Mouse (Mus musculus) liver, embryonic 11.5 days (tissue): Measurements from ENCODE around the gene Cops7b. TPM values are rescaled to one million over a fixed set of nuclear protein-coding genes. Genes with fewer than 3 reads are reported as not detected.

Experiments
- ATAC-seq: fragments of 200-750 bp; cut with Nextera tagmentation; replicated peaks from 2 replicates; pipeline ENCODE4 v1.8.0; 2017; ENCODE audit warnings: moderate number of reproducible peaks, mild to moderate bottlenecking, moderate TSS enrichment, moderate library complexity; ENCODE audit not compliant: low FRiP score
- DNase-seq: peaks from one replicate; pipeline ENCODE4 v3.0.0-alpha.2; 2017; ENCODE audit warnings: low spot score
- H3K27ac ChIP-seq: fragments of 300-500 bp; sonication (generic); 2 replicates; pipeline ENCODE4 v1.5.1; 2014; ENCODE audit warnings: mild to moderate bottlenecking, low read depth, low read length, control low read depth
- H3K27me3 ChIP-seq: fragments of 300-500 bp; sonication (generic); replicated peaks from 2 replicates; pipeline ENCODE4 v1.6.1; 2014; ENCODE audit warnings: low read length, mixed read lengths; ENCODE audit not compliant: control insufficient read depth, insufficient read depth
- H3K36me3 ChIP-seq: fragments of 300-500 bp; sonication (generic); 2 replicates; pipeline ENCODE4 v1.6.1; 2014; ENCODE audit warnings: mild to moderate bottlenecking, low read length, moderate library complexity, mixed read lengths; ENCODE audit not compliant: control insufficient read depth, insufficient read depth
- H3K4me1 ChIP-seq: fragments of 300-500 bp; sonication (generic); replicated peaks from 2 replicates; pipeline ENCODE4 v1.6.1; 2014; ENCODE audit warnings: low read length, mixed read lengths; ENCODE audit not compliant: control insufficient read depth, insufficient read depth
- H3K4me2 ChIP-seq: fragments of 300-500 bp; sonication (generic); 2 replicates; pipeline ENCODE4 v1.6.1; 2014; ENCODE audit warnings: mild to moderate bottlenecking, control low read depth, moderate library complexity
- H3K4me3 ChIP-seq: fragments of 300-500 bp; sonication (generic); 2 replicates; pipeline ENCODE4 v1.5.1; 2014; ENCODE audit warnings: low read depth, low read length, control low read depth
- H3K9ac ChIP-seq: fragments of 300-500 bp; sonication (generic); 2 replicates; pipeline ENCODE4 v1.6.1; 2014; ENCODE audit warnings: low read depth, low read length, control low read depth
- H3K9me3 ChIP-seq: fragments of 300-500 bp; sonication (generic); 2 replicates; pipeline ENCODE4 v1.6.1; 2016; ENCODE audit warnings: low read length, inconsistent platforms, mixed read lengths; ENCODE audit not compliant: control insufficient read depth
- WGBS: fragments of 180-500 bp; shearing (Covaris S2); extraction: QIAGEN DNeasy Blood & Tissue Kit; methylation state at CpG from one replicate; pipeline ENCODE4 v1.1.7; 2014; 5-methylcytosine and 5-hydroxymethylcytosine counted together
- polyA plus RNA-seq: library from polyadenylated mRNA; unstranded; fragments of >200 nt; fragmentation: Nextera tagmentation; extraction: Ambion mirVana; gene quantifications from 2 replicates; pipeline ENCODE4 v1.2.1, GENCODE M21; 2014

The Cops7b gene
- polyA plus RNA-seq, 1 experiment from 2014 or later, result 30.8 TPM

DNA sequence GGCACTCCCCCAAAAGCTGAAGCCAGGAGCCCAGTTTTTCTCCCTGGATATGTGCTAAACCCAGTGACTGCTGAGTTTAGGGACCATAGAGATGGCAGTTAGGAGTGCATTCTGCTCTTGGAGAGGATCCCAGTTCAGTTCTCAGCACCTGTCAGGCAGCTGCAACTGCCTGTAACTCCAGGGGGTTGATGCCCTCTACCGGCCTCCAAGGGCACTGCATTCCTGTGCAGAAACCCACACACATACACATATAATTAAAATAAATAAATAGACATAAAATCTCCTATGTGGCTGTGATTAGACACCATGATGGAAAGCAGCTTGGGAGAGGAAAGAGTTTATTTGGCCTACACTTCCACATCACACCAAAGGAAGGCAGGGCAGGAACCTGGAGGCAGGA lies 29.4 kb downstream of the Cops7b start:
- Histone ChIP-seq H3K4me3 (no peak overlapping the region), H3K4me2 (no peak overlapping the region), H3K27ac (no peak overlapping the region), H3K4me1 (no peaks in the 10 kb centered on the region), H3K9ac (no peak overlapping the region), H3K9me3 (no peaks in the 10 kb centered on the region), H3K36me3 (peaks cover 4% of the 10 kb centered on the region; the same call in 1 of the 2 replicates), H3K27me3 (no peaks in the 10 kb centered on the region)
- ATAC-seq, result no peak
- no peak for DNase-seq
- 52% methylated on average over 1 of the region's 1 CpGs for WGBS

DNA sequence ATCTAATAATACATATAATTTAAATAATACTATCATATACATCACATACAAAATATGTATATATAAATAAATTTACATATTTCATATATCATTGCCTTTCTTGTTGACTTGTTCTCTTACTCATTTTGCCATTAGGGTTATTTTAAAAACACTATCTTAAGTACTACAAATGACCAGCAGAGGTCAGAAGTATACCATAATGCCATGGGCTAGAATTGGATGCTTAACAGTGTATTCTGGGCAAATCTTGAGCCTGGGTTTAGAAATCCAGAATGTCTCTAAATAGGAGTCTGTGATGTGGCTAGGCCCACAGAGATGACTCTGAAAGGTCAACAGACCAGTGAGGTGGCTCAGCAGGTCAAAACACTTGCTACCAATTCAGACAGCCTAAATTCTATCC lies 31.6 kb downstream of the Cops7b start:
- no peak for ATAC-seq
- no peaks in the 10 kb centered on the region for H3K27me3 ChIP-seq
- H3K9ac ChIP-seq, result no peak overlapping the region
- no peak overlapping the region for H3K4me3 ChIP-seq
- H3K36me3 ChIP-seq, result no peaks in the 10 kb centered on the region
- H3K9me3 ChIP-seq, result no peaks in the 10 kb centered on the region
- H3K27ac ChIP-seq, result no peak overlapping the region
- H3K4me1 ChIP-seq, result no peaks in the 10 kb centered on the region
- DNase-seq, result no peak
- no peak overlapping the region for H3K4me2 ChIP-seq

DNA sequence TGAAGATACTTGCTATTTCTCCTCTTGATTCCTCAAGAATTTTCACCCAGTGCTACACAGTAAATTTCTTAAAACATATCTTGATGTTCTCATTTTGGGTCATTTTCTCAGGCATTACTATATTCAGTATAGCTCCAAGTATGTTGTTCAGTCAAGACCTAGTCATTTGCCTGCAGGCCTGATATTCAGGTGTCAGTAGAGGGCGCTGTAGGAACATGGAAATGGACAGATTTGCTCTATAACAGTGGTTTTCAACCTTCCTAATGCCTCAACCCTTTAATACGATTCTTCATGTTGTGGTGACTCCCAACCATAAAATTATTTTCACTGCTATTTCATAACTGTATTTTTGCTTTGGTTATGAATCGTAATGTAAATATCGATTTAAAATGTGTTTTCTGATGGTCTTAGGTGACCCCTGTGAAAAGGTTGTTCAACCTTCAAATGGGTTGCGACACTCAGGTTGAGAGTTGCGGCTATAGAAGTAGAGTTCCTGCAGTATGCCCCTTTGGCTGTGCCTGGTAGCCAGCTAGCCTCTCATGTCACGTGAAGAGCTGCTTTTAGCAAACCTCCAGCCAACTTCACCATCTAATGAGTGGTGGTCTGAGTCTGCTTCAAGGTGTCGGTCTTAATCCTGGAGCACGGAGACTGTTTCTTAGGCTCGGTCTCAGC lies 35.9 kb downstream of the Cops7b start:
- H3K9ac ChIP-seq, result no peak overlapping the region
- 55% methylated on average over 10 of the region's 10 CpGs for whole genome bisulfite sequencing
- no peak overlapping the region for H3K27ac ChIP-seq
- no peaks in the 10 kb centered on the region for H3K27me3 ChIP-seq
- no peaks in the 10 kb centered on the region for H3K9me3 ChIP-seq
- DNase-seq (no peak), ATAC-seq (no peak)
- no peak overlapping the region for H3K4me3 ChIP-seq
- H3K4me1 ChIP-seq, result no peaks in the 10 kb centered on the region
- H3K36me3 ChIP-seq, result no peaks in the 10 kb centered on the region
- no peak overlapping the region for H3K4me2 ChIP-seq

- no peaks in the 10 kb centered on the region for H3K27me3 ChIP-seq
- H3K9me3 ChIP-seq, result no peaks in the 10 kb centered on the region
- no peaks in the 10 kb centered on the region for H3K36me3 ChIP-seq
- ATAC-seq, result no peak
- H3K9ac ChIP-seq, result no peak overlapping the region
- no peak overlapping the region for H3K4me3 ChIP-seq
- 79% methylated on average over 2 of the region's 2 CpGs for WGBS
- no peak overlapping the region for H3K27ac ChIP-seq
- DNase-seq, result no peak
- no peak overlapping the region for H3K4me2 ChIP-seq
- H3K4me1 ChIP-seq, result no peaks in the 10 kb centered on the region
These were observed 39.6 kb downstream of the Cops7b start for GRCm38 (mm10) chr1:86622296-86622695.

DNA sequence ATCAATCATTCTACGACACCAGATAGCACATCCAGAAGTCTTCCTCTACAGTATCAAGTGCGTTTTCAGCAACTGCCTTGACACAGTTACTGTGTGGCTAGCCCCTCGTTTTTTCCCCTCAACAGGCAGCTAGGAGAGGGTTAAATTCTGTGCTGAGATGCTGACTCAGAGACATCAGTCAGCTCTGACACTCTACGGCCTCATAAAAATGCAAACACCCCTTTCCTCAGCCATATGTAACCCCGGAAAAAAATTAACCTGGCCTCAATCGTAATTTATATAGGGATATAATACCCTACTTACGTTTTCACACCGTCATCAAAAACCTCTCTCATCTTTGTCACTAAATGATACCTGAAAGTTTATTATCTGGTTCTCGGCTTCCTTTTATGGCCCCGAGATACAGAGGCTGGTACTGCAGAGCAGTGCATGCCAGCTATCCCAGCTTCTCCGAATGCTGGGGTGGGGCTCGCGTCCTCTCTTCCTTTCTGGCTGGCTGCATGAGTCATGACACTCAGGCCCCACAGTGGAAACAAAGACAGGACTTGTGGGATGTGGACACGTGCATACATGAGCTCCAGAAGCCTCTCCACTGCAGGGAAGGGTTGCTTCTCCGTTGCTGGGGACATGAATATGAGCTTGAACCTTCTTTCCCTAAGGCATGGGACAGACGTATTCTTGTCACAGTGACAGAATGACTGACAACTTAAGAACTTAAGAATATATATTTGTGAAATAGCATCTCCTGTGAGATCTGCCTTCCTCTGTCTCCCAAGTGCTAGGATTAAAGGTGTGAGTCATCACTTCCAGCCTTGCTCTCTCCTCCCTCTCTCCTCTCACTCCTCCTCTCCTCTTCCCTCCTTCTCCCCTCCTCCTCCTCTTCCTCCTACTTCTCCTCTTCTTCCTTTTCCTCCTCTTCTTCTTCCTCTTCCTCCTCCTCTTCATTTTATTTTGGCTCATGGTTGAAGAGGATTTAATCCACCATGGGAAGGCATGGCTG lies 40.6 kb downstream of the Cops7b start:
- Histone ChIP-seq H3K9me3 (no peaks in the 10 kb centered on the region), H3K4me2 (no peak overlapping the region), H3K36me3 (no peaks in the 10 kb centered on the region), H3K9ac (no peak overlapping the region), H3K27ac (no peak overlapping the region), H3K4me1 (no peaks in the 10 kb centered on the region), H3K4me3 (no peak overlapping the region), H3K27me3 (no peaks in the 10 kb centered on the region)
- WGBS, result 52% methylated on average over 16 of the region's 16 CpGs
- DNase-seq, result no peak
- no peak for ATAC-seq

DNA sequence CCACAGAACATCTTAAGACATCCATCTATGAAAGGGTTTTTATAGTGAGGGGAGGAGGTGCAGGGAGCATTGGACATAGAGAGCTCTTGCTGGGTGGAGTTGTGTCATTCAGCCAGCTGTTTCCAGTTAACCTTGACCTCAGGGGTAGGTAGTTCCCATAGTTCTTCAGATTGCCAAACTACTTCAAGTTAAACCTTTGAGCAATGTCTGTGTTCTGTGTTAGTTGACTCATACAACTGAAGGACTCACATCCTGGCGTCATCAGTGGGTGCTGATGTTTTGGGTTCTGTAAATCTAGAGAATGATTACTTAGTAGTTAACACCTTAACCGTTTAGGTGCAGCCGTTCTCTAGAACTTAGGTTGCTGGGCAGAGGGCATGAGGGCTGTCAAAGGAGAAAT lies 45.6 kb downstream of the Cops7b start:
- H3K27me3 ChIP-seq, result no peaks in the 10 kb centered on the region
- no peak for ATAC-seq
- no peak overlapping the region for H3K4me3 ChIP-seq
- H3K4me2 ChIP-seq, result no peak overlapping the region
- WGBS, result 73% methylated on average over 3 of the region's 3 CpGs
- no peak overlapping the region for H3K27ac ChIP-seq
- no peak for DNase-seq
- H3K9ac ChIP-seq, result no peak overlapping the region
- H3K9me3 ChIP-seq, result no peaks in the 10 kb centered on the region
- no peaks in the 10 kb centered on the region for H3K36me3 ChIP-seq
- no peaks in the 10 kb centered on the region for H3K4me1 ChIP-seq

- WGBS, result 62% methylated on average over 4 of the region's 4 CpGs
- ATAC-seq, result no peak
- no peak overlapping the region for H3K9ac ChIP-seq
- no peak overlapping the region for H3K4me2 ChIP-seq
- H3K27me3 ChIP-seq, result no peaks in the 10 kb centered on the region
- H3K9me3 ChIP-seq, result no peaks in the 10 kb centered on the region
- no peak for DNase-seq
- no peaks in the 10 kb centered on the region for H3K4me1 ChIP-seq
- no peak overlapping the region for H3K27ac ChIP-seq
- no peak overlapping the region for H3K4me3 ChIP-seq
- H3K36me3 ChIP-seq, result no peaks in the 10 kb centered on the region
These were observed 47.2 kb downstream of the Cops7b start for GRCm38 (mm10) chr1:86629936-86630335.

- ATAC-seq (no peak), DNase-seq (no peak)
- Histone ChIP-seq H3K27ac (no peak overlapping the region), H3K27me3 (no peaks in the 10 kb centered on the region), H3K4me2 (no peak overlapping the region), H3K9ac (no peak overlapping the region), H3K4me3 (no peak overlapping the region), H3K9me3 (no peaks in the 10 kb centered on the region), H3K36me3 (no peaks in the 10 kb centered on the region), H3K4me1 (no peaks in the 10 kb centered on the region)
- WGBS, result 76% methylated on average over 4 of the region's 4 CpGs
These were observed 47.8 kb downstream of the Cops7b start for GRCm38 (mm10) chr1:86630527-86630926.
